Mouse (Mus musculus): ENCODE data around the gene Olfr46. TPM values are rescaled to one million over a fixed set of nuclear protein-coding genes. Genes with fewer than 3 reads are reported as not detected.
"Not testable (repeated sequence)": the region's sequence is repeated elsewhere in the genome, so short reads cannot be mapped to it uniquely, and the experiment has no call there.

The Olfr46 gene
- total RNA-seq (2021) = not detected
- long read RNA-seq, experiment 1 = 0 reads
- long read RNA-seq, experiment 2 = 0 reads

DNA sequence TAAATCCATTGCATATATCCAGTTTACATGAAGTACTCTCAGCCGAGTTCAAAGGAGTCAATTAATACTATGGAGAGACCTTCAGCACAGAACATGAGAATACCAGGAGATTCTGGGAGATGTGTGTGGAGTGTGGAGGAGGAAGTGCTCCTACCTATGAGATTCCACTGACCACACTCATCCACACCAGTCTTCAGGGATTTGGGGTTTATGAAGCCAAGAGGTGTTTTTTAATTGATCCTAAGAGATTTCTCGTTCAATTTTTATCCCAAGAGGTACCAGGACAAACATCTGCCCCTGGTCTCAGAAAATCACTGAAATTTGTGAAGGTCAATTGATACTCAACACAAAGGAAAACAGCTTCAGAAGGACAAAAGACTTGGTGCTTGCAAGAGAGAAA lies at the start of gene Olfr46:
Olfr46 (plus strand) TSS at position 301 of the 400 bp plus-strand sequence.
- DNase-seq; intact Hi-C loops (cut with DNase I): not testable (repeated sequence)

DNA sequence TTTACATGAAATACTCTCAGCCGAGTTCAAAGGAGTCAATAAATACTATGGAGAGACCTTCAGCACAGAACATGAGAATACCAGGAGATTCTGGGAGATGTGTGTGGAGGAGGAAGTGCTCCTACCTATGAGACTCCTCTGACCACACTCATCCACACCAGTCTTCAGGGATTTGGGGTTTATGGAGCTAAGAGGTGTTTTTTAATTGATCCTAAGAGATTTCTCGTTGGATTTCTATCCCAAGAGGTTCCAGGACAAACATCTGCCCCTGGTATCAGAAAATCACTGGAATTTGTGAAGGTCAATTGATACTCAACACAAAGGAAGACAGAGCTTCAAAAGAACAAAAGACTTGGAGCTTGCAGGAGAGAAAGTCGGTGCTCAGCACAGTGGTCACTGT lies 33.5 kb upstream of the Olfr46 start, which contains the start of gene Olfr538:
Olfr538 (plus strand) TSS at position 301 of the 400 bp plus-strand sequence.
- intact Hi-C loops (cut with DNase I) = no loop called here
- DNase-seq = no peak

DNA sequence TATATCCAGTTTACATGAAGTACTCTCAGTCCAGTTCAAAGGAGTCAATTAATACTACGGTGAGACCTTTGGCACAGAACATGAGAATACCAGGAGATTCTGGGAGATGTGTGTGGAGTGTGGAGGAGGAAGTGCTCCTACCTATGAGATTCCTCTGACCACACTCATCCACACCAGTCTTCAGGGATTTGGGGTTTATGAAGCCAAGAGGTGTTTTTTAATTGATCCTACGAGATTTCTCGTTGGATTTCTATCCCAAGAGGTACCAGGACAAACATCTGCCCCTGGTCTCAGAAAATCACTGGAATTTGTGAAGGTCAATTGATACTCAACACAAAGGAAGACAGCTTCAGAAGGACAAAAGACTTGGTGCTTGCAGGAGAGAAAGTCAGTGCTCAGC lies 27.6 kb downstream of the Olfr46 start, which contains the start of gene Olfr61:
Olfr61 (plus strand) TSS at position 301 of the 400 bp plus-strand sequence.
- intact Hi-C loops (cut with DNase I); DNase-seq: not testable (repeated sequence)

- DNase-seq = no peak
- intact Hi-C loops (cut with DNase I) = no loop called here
These were observed 29.5 kb downstream of the Olfr46 start for GRCm38 (mm10) chr7:140630559-140630958.

DNA sequence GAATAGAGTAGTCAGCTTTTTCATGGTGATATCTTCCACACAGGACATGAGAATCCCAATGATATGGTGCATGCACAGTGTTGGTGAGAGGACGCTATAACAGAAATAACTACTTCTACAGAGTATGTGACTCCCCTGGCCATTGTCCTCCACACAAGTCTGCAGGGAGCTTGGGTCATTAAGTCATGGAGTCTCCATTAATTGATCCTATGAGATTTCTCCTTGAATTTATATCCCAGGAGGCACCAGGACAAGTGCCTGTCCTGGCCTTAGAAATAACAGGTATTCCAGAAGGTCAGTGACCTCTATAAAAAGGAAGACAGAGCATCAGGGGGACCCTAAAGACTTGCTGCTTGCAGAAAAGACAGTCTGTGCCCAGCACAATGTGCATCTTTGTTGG lies 45.1 kb downstream of the Olfr46 start, which contains the start of gene Olfr53:
Olfr53 (plus strand) TSS at position 301 of the 400 bp plus-strand sequence.
- intact Hi-C loops (cut with DNase I) = loop anchor here (1.0 kb wide), 1 partner anchor 36 kb away; no protein-coding TSS in a partner anchor

DNA sequence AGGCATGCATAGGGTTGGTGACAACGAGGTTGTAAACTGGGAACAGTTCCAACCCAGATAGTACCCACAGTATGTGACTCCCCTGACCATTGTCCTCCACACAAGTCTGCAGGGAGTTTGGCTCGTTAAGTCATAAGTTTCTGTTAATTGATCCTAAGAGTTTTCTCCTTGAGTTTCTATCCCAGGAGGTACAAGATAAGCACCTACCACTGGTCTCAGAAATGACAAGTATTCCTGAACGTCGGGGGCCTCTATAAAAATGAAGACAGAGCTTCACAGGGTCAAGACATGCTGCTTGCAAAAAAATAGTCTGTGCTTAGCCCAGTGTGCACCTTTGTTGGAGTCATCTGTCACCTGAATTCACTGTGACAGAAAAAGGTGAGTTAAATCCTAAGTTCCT lies 58.6 kb downstream of the Olfr46 start, which contains the start of gene Olfr539:
Olfr539 (plus strand) TSS at position 301 of the 400 bp plus-strand sequence.
- DNase-seq = no peak
- intact Hi-C loops (cut with DNase I) = no loop called here

More for the DNA sequence above, 45.1 kb downstream of the Olfr46 start, which contains the start of gene Olfr53:
- DNase-seq = no peak

Other genes with a start within 250 kb of the Olfr46 start
- gene Olfr60, start 239.6 kb upstream of the Olfr46 start, total RNA-seq (2021) = not detected
- gene Olfr530, start 224.9 kb upstream of the Olfr46 start, total RNA-seq (2021) = not detected
- not detected for gene Olfr531, start 198.4 kb upstream of the Olfr46 start, total RNA-seq (2021)
- not detected for gene Olfr532, start 179.6 kb upstream of the Olfr46 start, total RNA-seq (2021)
- not detected for gene Olfr533, start 137.9 kb upstream of the Olfr46 start, total RNA-seq (2021)
- gene Olfr535, start 117.1 kb upstream of the Olfr46 start, total RNA-seq (2021) = not detected
- gene Olfr536, start 93.9 kb upstream of the Olfr46 start, total RNA-seq (2021) = not detected
- gene Olfr538, start 33.4 kb upstream of the Olfr46 start, total RNA-seq (2021) = not detected
- not detected for gene Olfr61, start 27.7 kb downstream of the Olfr46 start, total RNA-seq (2021)
- not detected for gene Olfr53, start 45.2 kb downstream of the Olfr46 start, total RNA-seq (2021)
- gene Olfr539, start 58.7 kb downstream of the Olfr46 start, total RNA-seq (2021) = not detected
- gene Olfr45, start 80.7 kb downstream of the Olfr46 start, total RNA-seq (2021) = not detected
- not detected for gene Olfr541, start 96.0 kb downstream of the Olfr46 start, total RNA-seq (2021)
- 1 to 10 TPM in 1 of 2 experiments, under 1 TPM in 1; 0.93 to 5.7 TPM for gene Cyp2e1, start 162.5 kb downstream of the Olfr46 start, total RNA-seq (2021)
- not detected for gene Syce1, start 186.6 kb downstream of the Olfr46 start, total RNA-seq (2021)
- gene Zfp941, start 220.9 kb downstream of the Olfr46 start, total RNA-seq (2021) = under 1 TPM; 0.22 to 0.36 TPM
- not detected for gene Urah, start 233.7 kb downstream of the Olfr46 start, total RNA-seq (2021)
- 1 to 10 TPM; 6.2 to 8.4 TPM for gene Scgb1c1, start 244.3 kb downstream of the Olfr46 start, total RNA-seq (2021)
- not detected for gene Odf3, start 246.5 kb downstream of the Olfr46 start, total RNA-seq (2021)